Mouse (Mus musculus) midbrain, postnatal 0 days (tissue): ENCODE results near the gene Stum. TPM values are rescaled to one million over a fixed set of nuclear protein-coding genes. Genes with fewer than 3 reads are reported as not detected.

ENCODE experiments used
- ATAC-seq: fragments of 200-750 bp; cut with Nextera tagmentation; 2 replicates; pipeline ENCODE4 v1.8.0; 2017; ENCODE audit warnings: moderate number of reproducible peaks, mild to moderate bottlenecking, moderate TSS enrichment, moderate library complexity; ENCODE audit not compliant: low FRiP score
- DNase-seq: peaks from one replicate; pipeline ENCODE4 v3.0.0-alpha.2; 2015; ENCODE audit warnings: low spot score
- H3K27ac ChIP-seq: fragments of 300-500 bp; sonication (generic); 2 replicates; pipeline ENCODE4 v1.5.1; 2014; ENCODE audit warnings: low read depth, mild to moderate bottlenecking, low read length, mixed read lengths
- H3K27me3 ChIP-seq: fragments of 300-500 bp; sonication (generic); 2 replicates; pipeline ENCODE4 v1.6.1; 2014; ENCODE audit warnings: low read length, control low read depth, mixed read lengths; ENCODE audit not compliant: insufficient read depth
- H3K36me3 ChIP-seq: fragments of 300-500 bp; sonication (generic); 2 replicates; pipeline ENCODE4 v1.6.1; 2014; ENCODE audit warnings: low read length, control low read depth, mixed read lengths; ENCODE audit not compliant: insufficient read depth
- H3K4me1 ChIP-seq: fragments of 300-500 bp; sonication (generic); 2 replicates; pipeline ENCODE4 v1.6.1; 2014; ENCODE audit warnings: mild to moderate bottlenecking, control low read depth, antibody characterized with exemption, low read length, mixed read lengths; ENCODE audit not compliant: insufficient read depth
- H3K4me2 ChIP-seq: fragments of 300-500 bp; sonication (generic); 2 replicates; pipeline ENCODE4 v1.6.1; 2014; ENCODE audit warnings: low read depth, mild to moderate bottlenecking, low read length, mixed read lengths; ENCODE audit not compliant: poor library complexity, severe bottlenecking
- H3K4me3 ChIP-seq: fragments of 300-500 bp; sonication (generic); 2 replicates; pipeline ENCODE4 v1.5.1; 2014; ENCODE audit warnings: low read depth, mild to moderate bottlenecking, low read length, moderate library complexity
- H3K9ac ChIP-seq: fragments of 300-500 bp; sonication (generic); replicated peaks from 2 replicates; pipeline ENCODE4 v1.6.1; 2014; ENCODE audit warnings: mild to moderate bottlenecking, low read length, moderate library complexity, mixed read lengths; ENCODE audit not compliant: poor library complexity, severe bottlenecking
- H3K9me3 ChIP-seq: fragments of 300-500 bp; sonication (generic); 2 replicates; pipeline ENCODE4 v1.6.1; 2016; ENCODE audit warnings: low read length, control low read depth
- CTCF ChIP-seq: IDR thresholded peaks from 2 replicates; pipeline ENCODE4 v1.5.1; 2016; ENCODE audit warnings: antibody characterized with exemption, mild to moderate bottlenecking
- WGBS: fragments of 180-500 bp; shearing (Covaris S2); extraction: QIAGEN DNeasy Blood & Tissue Kit; methylation state at CpG from one replicate; pipeline ENCODE4 v1.1.7; 2014; 5-methylcytosine and 5-hydroxymethylcytosine counted together
- polyA plus RNA-seq: library from polyadenylated mRNA; unstranded; fragments of >200 nt; fragmentation: Nextera tagmentation; extraction: Ambion mirVana; gene quantifications from 2 replicates; pipeline ENCODE4 v1.2.1, GENCODE M21; 2015
- total RNA-seq: library from RNA; depleted of rRNA; stranded (reverse); fragments of >200 nt; gene quantifications from 2 replicates; pipeline ENCODE4 v1.2.3, GENCODE M21; 2014

Stum gene
- total and polyA plus RNA-seq, 2 experiments from 2014 or later: 17.8 to 86.7 TPM

DNA sequence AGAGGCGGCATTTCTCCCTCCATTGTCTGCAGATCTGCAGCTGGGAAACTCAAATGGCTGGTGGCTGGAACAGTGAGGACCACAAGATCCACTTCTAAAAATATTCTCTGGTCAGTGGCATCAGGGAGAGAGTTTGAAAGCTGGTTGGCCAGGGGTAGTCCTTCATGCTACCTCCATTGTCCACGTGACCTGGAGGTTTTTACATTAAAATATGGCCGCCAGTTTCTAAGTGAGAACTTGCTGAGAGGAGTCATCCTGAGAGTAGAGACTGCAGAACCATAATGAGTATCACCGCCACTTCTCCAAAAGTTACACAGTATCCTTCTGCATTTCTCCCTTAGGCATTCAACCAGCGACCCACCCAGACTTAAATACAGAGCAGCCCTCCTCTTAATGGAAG is 2.0 kb upstream of the Stum start:
- no peak for TF ChIP-seq CTCF
- Histone ChIP-seq H3K4me1 (0 out of 2 replicates have a peak, but pooled peaks cover 2% of the 10 kb centered on the region), H3K9me3 (no peaks in the 10 kb centered on the region), H3K9ac (no peak overlapping the region), H3K4me3 (no peak overlapping the region), H3K27ac (no peak overlapping the region), H3K27me3 (peaks cover 13% of the 10 kb centered on the region), H3K4me2 (no peak overlapping the region), H3K36me3 (no peaks in the 10 kb centered on the region)
- ATAC-seq: no peak
- no peak for DNase-seq
- 94% methylated on average over 5 of the region's 5 CpGs for WGBS

DNA sequence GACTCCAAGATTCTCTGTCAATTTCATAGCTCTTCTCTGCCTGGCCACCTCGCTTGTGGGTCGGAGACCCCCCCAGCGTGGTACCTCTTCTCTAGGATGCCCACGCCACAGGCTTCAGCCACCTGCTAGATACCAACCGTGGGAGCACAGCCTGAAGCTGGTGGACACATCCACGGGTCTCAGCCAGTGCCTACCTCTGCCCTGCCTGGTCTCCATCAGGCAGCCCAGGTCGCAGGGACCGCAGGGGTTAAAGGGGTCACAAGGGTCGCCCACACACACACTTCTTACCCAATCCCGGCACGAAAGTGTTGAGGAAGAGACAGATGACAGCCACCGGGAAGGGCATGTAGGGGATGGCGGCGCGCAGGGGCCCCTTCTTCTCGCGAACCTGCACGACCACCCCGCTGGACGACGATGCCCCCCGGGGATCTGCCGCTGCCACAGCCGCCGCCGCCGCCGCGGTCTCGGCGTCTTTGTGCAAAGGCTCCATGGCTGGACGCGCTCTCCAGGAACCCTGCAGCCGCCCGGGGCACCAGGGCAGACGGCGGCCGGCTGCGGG is 385 bp downstream of the Stum start:
- no peak for TF ChIP-seq CTCF
- Histone ChIP-seq H3K9me3 (no peaks in the 10 kb centered on the region), H3K27me3 (peaks cover 13% of the 10 kb centered on the region; the same call in 1 of the 2 replicates), H3K4me2 (peak overlapping the region; percentile 80), H3K4me3 (peak overlapping the region; percentile 54), H3K4me1 (0 out of 2 replicates have a peak, but pooled peaks cover 2% of the 10 kb centered on the region), H3K27ac (0 out of 2 replicates have a peak overlapping the region, but pooled peaks have one; percentile 32), H3K9ac (peak overlapping the region; percentile 70), H3K36me3 (no peaks in the 10 kb centered on the region)
- ATAC-seq (no peak; the same call in 1 of the 2 replicates), DNase-seq (no peak)
- WGBS: 4% methylated on average over 38 of the region's 39 CpGs

DNA sequence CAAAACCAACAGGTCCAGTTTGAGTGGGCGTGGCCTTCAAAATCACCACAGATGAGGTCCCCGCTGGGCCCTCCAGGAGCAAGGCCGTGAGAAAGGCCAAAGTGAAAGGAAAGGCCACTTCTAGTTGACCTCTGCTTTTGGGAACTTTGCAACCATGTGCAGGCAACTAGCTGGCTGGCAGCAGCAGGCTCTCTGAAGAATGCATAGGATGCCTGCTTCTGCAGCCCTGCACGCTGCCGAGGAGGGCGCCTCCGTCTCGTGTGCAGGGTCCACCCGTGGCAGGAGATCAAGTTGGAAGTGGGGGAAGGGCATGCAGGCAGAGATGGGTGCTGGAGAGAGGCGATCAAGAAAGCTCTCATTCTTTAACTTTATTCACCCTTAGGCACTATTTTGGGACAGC is 1.3 kb downstream of the Stum start:
- peak overlapping the region; percentile 80 for H3K4me2 ChIP-seq
- no peaks in the 10 kb centered on the region for H3K36me3 ChIP-seq
- peak; percentile 36 for DNase-seq
- WGBS: 11% methylated on average over 10 of the region's 10 CpGs
- peaks cover 13% of the 10 kb centered on the region; the same call in 1 of the 2 replicates for H3K27me3 ChIP-seq
- H3K9ac ChIP-seq: no peak overlapping the region
- peak overlapping the region; percentile 54; the same call in 1 of the 2 replicates for H3K4me3 ChIP-seq
- TF ChIP-seq CTCF: peak; percentile 56
- H3K4me1 ChIP-seq: 0 out of 2 replicates have a peak, but pooled peaks cover 2% of the 10 kb centered on the region
- no peaks in the 10 kb centered on the region for H3K9me3 ChIP-seq
- no peak overlapping the region for H3K27ac ChIP-seq
- ATAC-seq: 0 out of 2 replicates have a peak, but pooled peaks have one; percentile 36

DNA sequence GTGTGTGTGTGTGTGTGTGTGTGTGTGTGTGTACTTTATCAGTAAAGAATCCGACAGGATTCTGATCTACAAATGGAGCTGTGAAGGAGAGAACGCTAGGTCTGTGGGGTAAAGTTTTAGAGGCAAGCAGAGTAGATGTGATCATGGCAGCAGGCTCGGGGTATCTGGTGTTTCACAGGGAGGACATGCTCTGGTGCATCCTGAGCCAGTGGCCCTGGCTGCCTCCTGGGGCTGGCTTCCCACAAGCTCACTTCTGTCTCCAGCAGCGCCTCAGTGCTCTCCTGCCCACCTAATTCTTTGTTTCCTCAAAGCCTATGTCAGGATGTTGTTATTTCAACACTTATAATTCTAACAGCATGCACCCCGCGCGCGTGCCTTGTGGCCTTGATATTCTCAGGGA is 2.0 kb downstream of the Stum start:
- Histone ChIP-seq H3K4me3 (no peak overlapping the region), H3K36me3 (no peaks in the 10 kb centered on the region), H3K27me3 (peaks cover 13% of the 10 kb centered on the region; the same call in 1 of the 2 replicates), H3K4me2 (no peak overlapping the region), H3K4me1 (0 out of 2 replicates have a peak, but pooled peaks cover 2% of the 10 kb centered on the region), H3K9ac (no peak overlapping the region), H3K9me3 (no peaks in the 10 kb centered on the region), H3K27ac (no peak overlapping the region)
- DNase-seq (no peak), ATAC-seq (no peak)
- 37% methylated on average over 8 of the region's 8 CpGs for WGBS
- TF ChIP-seq CTCF: no peak

DNA sequence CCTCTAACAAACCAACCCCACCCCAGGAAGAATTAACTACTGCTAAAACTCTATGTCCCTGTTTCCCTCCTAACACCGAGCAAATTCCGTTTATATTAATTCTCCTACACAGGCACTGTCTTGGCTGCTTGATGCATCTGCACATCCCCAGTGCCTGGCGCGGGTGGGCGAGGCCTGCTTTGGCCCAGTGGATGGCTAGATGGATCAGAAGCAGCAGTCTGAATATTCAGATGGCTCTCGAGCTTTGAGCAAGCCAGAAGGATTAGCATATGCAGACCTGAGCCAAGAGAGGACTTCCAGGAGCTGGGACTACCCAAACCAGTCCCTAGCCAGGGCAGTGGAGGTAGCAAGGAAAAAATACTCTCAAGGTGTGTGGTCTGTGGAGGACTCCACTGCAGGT is 3.0 kb downstream of the Stum start:
- Histone ChIP-seq H3K36me3 (no peaks in the 10 kb centered on the region), H3K27ac (no peak overlapping the region), H3K9me3 (no peaks in the 10 kb centered on the region), H3K9ac (no peak overlapping the region), H3K27me3 (peaks cover 10% of the 10 kb centered on the region; the same call in 1 of the 2 replicates), H3K4me3 (no peak overlapping the region), H3K4me1 (0 out of 2 replicates have a peak, but pooled peaks cover 2% of the 10 kb centered on the region), H3K4me2 (no peak overlapping the region)
- no peak for TF ChIP-seq CTCF
- 37% methylated on average over 6 of the region's 6 CpGs for WGBS
- DNase-seq: no peak
- ATAC-seq: no peak

DNA sequence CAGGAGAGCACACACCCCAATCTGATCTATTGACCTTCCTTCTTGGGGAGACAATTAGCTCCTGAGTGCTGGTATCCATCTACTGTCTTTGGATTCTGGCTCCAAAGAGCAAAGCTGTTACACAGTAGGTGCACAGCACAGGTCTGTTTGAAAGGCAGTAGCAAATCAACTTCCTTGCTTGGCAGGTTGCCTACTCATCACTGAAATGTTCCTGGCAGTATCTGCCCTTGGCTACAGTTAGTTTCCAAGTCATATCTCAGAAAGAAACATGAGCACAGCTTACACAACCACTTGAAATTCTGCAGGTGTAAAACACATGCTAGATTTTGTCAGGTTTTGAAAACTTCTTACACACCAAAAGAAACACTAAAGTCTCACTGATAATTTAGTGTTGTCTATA is 9.7 kb downstream of the Stum start:
- DNase-seq (no peak), ATAC-seq (no peak)
- no peaks in the 10 kb centered on the region for H3K27me3 ChIP-seq
- H3K36me3 ChIP-seq: no peaks in the 10 kb centered on the region
- H3K4me1 ChIP-seq: no peaks in the 10 kb centered on the region
- H3K9me3 ChIP-seq: no peaks in the 10 kb centered on the region
- no peak overlapping the region for H3K4me3 ChIP-seq
- H3K4me2 ChIP-seq: no peak overlapping the region
- H3K9ac ChIP-seq: no peak overlapping the region
- H3K27ac ChIP-seq: no peak overlapping the region
- no peak for TF ChIP-seq CTCF
